Mouse (Mus musculus) liver, embryonic 12.5 days (tissue): Measurements from ENCODE around the gene Bspry. TPM values are rescaled to one million over a fixed set of nuclear protein-coding genes. Genes with fewer than 3 reads are reported as not detected.

ENCODE experiments used
- ATAC-seq: fragments of 200-750 bp; cut with Nextera tagmentation; 2 replicates; pipeline ENCODE4 v1.8.0; 2017; ENCODE audit warnings: moderate number of reproducible peaks, mild to moderate bottlenecking, moderate library complexity
- H3K27ac ChIP-seq: fragments of 300-500 bp; sonication (generic); 2 replicates; pipeline ENCODE4 v1.5.1; 2016; ENCODE audit warnings: mild to moderate bottlenecking
- H3K27me3 ChIP-seq: fragments of 300-500 bp; sonication (generic); replicated peaks from 2 replicates; pipeline ENCODE4 v1.6.1; 2016; ENCODE audit warnings: mild to moderate bottlenecking, moderate library complexity
- H3K36me3 ChIP-seq: fragments of 300-500 bp; sonication (generic); 2 replicates; pipeline ENCODE4 v1.6.1; 2016; ENCODE audit warnings: mild to moderate bottlenecking, moderate library complexity
- H3K4me1 ChIP-seq: fragments of 300-500 bp; sonication (generic); 2 replicates; pipeline ENCODE4 v1.6.1; 2016
- H3K4me2 ChIP-seq: fragments of 300-500 bp; sonication (generic); 2 replicates; pipeline ENCODE4 v1.6.1; 2016; ENCODE audit warnings: mild to moderate bottlenecking, moderate library complexity
- H3K4me3 ChIP-seq: fragments of 300-500 bp; sonication (generic); 2 replicates; pipeline ENCODE4 v1.5.1; 2016; ENCODE audit warnings: mild to moderate bottlenecking, moderate library complexity
- H3K9ac ChIP-seq: fragments of 300-500 bp; sonication (generic); 2 replicates; pipeline ENCODE4 v1.6.1; 2016; ENCODE audit warnings: mild to moderate bottlenecking, moderate library complexity
- H3K9me3 ChIP-seq: fragments of 300-500 bp; sonication (generic); replicated peaks from 2 replicates; pipeline ENCODE4 v1.6.1; 2016; ENCODE audit warnings: mild to moderate bottlenecking, moderate library complexity
- polyA plus RNA-seq: library from polyadenylated mRNA; unstranded; fragments of >200 nt; fragmentation: Nextera tagmentation; extraction: Ambion mirVana; gene quantifications from 2 replicates; pipeline ENCODE4 v1.2.1, GENCODE M21; 2016

Bspry gene
- polyA plus RNA-seq, 1 experiment from 2014 or later, result 0.27 TPM

GRCm38 (mm10) chr4:62544801-62545200 lies 64.9 kb downstream of the Bspry start:
- H3K4me1 ChIP-seq, result no peaks in the 10 kb centered on the region
- ATAC-seq, result no peak
- H3K4me2 ChIP-seq, result no peak overlapping the region
- H3K9ac ChIP-seq, result no peak overlapping the region
- no peak overlapping the region for H3K27ac ChIP-seq
- no peaks in the 10 kb centered on the region for H3K9me3 ChIP-seq
- H3K36me3 ChIP-seq, result no peaks in the 10 kb centered on the region
- no peak overlapping the region for H3K4me3 ChIP-seq
- no peaks in the 10 kb centered on the region for H3K27me3 ChIP-seq

Other genes with a start within 250 kb of the Bspry start
- 0.82 and 1.2 TPM in 2 replicates for gene Zfp37, start 249.0 kb upstream of the Bspry start, polyA plus RNA-seq
- 6.5 and 6.8 TPM in 2 replicates for gene Slc31a2, start 217.5 kb upstream of the Bspry start, polyA plus RNA-seq
- 18.6 and 21.1 TPM in 2 replicates for gene Fkbp15, start 119.5 kb upstream of the Bspry start, polyA plus RNA-seq
- 45.8 and 45.9 TPM in 2 replicates for gene Slc31a1, start 119.3 kb upstream of the Bspry start, polyA plus RNA-seq
- 94.4 and 95.5 TPM in 2 replicates for gene Cdc26, start 71.4 kb upstream of the Bspry start, polyA plus RNA-seq
- 18.5 and 18.8 TPM in 2 replicates for gene Prpf4, start 71.3 kb upstream of the Bspry start, polyA plus RNA-seq
- not detected in 2 replicates for gene Rnf183, start 44.8 kb upstream of the Bspry start, polyA plus RNA-seq
- 2.4 and 2.6 TPM in 2 replicates for gene Wdr31, start 9.2 kb upstream of the Bspry start, polyA plus RNA-seq
- gene Hdhd3, start 23.4 kb downstream of the Bspry start, polyA plus RNA-seq, result 4.3 and 4.6 TPM in 2 replicates
- 626 and 633 TPM in 2 replicates for gene Alad, start 39.9 kb downstream of the Bspry start, polyA plus RNA-seq
- gene Pole3, start 45.0 kb downstream of the Bspry start, polyA plus RNA-seq, result 80.6 and 84.1 TPM in 2 replicates
- gene 4933430I17Rik, start 45.3 kb downstream of the Bspry start, polyA plus RNA-seq, result 0.12 and 0.21 TPM in 2 replicates
- 8.1 and 9.0 TPM in 2 replicates for gene Rgs3, start 79.8 kb downstream of the Bspry start, polyA plus RNA-seq